Mouse (Mus musculus) testis, postnatal 10 days (tissue): ENCODE results near the gene Gm17657.
"Not testable (repeated sequence)": the region's sequence is repeated elsewhere in the genome, so short reads cannot be mapped to it uniquely, and the experiment has no call there.

ENCODE experiments used
- DNase-seq: peaks from one replicate; pipeline ENCODE4 v3.0.0; 2021; ENCODE audit warnings: low spot score

The Gm17657 gene

GRCm38 (mm10) chr17:29502005-29502668, 47.3 kb downstream of the Gm17657 start:
- DNase-seq = no peak

GRCm38 (mm10) chr17:29500802-29501469, 48.5 kb downstream of the Gm17657 start:
- no peak for DNase-seq

- no peak for DNase-seq
These were observed 49.1 kb downstream of the Gm17657 start for GRCm38 (mm10) chr17:29500243-29500740.

GRCm38 (mm10) chr17:29499511-29499910, 49.9 kb downstream of the Gm17657 start:
- DNase-seq = no peak

DNA sequence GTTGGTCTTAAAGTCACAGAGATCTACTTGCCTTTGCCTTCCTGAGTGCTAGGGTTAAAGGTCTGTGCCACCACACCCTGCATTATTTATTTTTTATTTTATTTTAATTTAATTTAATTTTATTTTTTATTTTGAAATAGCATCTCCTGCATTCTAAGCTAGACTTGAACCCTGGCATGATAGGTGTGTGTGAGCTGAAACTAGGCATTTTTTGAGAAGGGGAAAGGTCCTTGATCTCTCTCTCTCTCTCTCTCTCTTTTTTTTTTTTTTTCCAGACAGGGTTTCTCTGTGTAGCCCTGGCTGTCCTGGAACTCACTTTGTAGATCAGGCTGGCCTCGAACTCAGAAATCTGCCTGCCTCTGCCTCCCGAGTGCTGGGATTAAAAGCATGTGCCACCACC, 50.5 kb downstream of the Gm17657 start:
- not testable (repeated sequence) for DNase-seq

GRCm38 (mm10) chr17:29498028-29498427, 51.4 kb downstream of the Gm17657 start:
- DNase-seq = no peak

- DNase-seq = not testable (repeated sequence)
These were observed 52.0 kb downstream of the Gm17657 start for GRCm38 (mm10) chr17:29497481-29497880.

GRCm38 (mm10) chr17:29497071-29497354, 52.4 kb downstream of the Gm17657 start:
- no peak for DNase-seq

GRCm38 (mm10) chr17:29496211-29497070, 53.0 kb downstream of the Gm17657 start:
- no peak for DNase-seq

GRCm38 (mm10) chr17:29494732-29495076, 54.7 kb downstream of the Gm17657 start:
- DNase-seq = peak; percentile 56

DNA sequence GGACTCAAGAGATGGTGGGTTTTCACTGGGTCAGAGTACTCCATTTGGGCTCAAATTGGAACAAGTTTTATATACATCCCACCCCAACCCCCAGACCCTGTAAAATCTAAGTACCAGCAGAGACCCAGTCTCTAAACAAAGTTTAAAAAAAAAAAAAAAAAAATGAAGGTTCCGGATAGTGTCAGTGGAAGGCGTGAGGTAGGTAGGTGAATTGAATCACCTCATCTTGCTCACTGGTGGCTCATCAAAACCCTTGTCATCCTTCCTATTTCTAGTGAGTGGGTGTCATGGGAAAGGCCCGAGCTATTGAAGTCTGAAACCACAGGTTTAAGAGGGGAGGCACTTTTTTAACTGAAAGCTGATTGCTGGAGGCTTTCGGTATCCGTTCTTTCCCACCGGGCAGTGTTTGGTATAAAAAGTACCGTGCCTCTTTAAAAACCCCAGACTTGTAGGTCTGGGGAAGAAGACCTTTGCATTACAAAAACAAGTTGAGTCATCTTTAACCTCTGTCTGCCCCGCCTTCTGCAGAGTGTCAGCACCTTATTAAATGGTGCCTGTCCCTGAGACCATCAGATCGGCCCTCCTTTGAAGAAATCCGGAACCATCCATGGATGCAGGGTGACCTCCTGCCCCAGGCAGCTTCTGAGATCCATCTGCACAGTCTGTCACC, 55.2 kb downstream of the Gm17657 start:
- no peak for DNase-seq

DNA sequence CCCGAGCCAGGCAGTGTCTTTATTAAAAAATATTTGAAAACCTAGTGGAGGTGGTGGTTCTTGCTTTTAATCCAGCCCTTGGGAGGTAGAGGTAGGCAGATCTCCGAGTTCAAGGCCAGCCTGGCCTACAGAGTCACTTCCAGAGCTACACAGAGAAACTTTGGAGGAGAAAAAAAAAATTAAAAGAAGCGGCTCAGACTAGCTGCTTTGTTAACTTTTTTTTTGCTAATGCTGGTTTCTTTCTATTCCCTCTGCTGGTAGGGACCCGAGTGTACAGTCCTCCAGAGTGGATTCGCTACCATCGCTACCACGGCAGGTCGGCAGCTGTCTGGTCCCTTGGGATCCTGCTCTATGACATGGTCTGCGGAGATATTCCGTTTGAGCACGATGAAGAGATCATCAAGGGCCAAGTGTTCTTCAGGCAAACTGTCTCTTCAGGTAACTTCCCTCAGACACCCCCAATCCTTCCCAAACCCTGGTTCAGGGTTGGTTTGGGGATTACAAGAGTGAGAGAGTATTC, 55.9 kb downstream of the Gm17657 start:
- DNase-seq = no peak

DNA sequence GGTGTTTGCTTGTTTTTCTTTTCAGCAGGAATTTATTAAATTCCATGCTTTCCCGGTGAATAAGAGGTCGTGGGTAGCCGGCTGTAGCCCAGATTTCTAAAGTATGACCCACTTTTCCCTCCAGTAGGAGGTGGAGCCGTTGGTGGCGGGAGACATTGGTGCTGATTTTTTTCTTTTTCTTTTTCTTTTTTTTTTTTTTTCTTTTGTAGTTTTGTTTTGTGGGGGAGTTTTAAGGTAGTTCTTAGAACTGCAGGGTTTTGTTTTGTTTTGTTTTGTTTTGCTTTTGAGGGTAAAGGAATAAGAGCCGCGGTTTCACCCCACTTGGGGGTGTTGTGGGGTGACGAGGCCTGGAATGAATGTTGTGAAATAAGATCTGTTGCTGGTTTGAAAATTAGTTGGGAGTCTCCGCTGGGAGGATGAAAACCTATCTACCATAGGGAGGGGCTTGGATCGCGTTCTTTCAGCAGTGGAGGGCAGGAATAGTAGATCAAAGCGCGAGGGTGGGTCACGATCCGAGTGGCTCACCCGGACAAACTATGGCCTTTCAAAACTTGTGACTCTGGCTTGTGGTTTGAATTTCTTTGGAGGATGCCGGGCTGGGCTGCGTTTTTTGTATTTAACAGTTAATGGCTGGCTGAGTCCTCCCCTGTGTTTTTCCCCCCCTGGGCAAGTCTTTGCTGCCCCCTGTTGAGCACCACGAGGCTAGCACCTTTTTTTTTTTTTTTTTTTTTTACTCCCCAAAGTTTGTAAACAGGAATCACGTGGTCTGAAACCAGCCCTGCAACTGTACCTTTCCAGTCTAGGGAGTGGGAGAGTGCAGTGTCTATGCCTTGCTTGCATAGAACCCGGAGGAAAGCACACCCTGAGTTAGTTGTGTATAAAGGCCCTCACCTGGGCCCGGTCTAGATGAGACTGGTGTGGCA, 56.9 kb downstream of the Gm17657 start:
- DNase-seq = peak; percentile 75

DNA sequence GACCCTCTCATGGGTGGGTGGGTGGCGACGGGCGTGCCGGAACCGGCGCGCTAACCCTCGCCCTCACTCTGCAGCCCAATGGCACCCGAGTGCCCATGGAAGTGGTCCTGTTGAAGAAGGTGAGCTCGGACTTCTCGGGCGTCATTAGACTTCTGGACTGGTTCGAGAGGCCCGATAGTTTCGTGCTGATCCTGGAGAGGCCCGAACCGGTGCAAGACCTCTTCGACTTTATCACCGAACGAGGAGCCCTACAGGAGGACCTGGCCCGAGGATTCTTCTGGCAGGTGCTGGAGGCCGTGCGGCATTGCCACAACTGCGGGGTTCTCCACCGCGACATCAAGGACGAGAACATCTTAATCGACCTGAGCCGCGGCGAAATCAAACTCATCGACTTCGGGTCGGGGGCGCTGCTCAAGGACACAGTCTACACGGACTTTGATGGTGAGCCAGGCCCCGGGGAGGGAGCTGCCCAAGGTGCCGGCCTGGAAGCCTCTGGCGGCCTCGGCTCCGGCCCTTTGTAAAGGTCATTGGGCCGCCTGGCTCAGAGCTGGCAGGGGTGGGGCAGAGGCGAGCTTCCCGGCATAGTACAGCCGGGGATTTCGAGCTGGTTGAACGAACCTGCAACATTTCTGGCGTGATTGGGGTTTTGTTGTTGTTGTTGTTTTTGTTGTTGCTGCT, 57.7 kb downstream of the Gm17657 start:
- DNase-seq = peak; percentile 76

DNA sequence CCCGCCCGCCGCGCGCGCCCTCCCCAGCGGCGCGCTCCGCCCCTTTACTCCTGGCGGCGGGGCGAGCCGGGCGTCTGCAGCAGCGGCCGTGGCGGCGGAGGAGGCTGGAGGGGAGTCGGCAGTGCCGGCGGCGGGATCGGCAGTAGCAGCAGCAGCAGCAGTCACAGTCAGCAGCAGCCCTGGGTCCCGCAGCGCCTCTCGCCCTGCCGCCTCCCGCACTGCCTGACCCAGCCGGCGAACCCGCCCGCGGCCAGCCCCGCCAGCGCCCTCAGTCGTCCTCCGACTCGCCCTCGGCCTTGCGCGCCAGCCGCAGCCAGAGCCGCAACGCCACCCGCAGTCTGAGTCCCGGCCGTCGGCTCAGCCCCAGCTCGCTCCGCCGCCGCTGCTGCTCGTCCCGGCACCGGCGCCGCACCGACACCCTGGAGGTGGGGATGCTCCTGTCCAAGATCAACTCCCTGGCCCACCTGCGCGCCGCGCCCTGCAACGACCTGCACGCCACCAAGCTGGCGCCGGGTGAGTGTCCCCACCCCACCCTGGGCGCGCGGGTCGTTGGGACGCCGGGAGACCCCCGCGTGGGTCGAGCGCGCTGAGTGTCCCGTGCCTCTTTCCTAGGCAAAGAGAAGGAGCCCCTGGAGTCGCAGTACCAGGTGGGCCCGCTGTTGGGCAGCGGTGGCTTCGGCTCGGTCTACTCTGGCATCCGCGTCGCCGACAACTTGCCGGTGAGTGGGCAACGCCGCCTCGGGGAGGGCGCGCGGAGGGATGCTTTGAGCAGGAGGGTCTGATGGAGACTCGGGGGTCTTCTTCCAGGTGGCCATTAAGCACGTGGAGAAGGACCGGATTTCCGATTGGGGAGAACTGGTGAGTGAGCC, 58.5 kb downstream of the Gm17657 start, which contains the start of gene Pim1:
Gene Pim1 (plus strand): TSS at position 41 of the 869 bp plus-strand sequence.
- DNase-seq = no peak

DNA sequence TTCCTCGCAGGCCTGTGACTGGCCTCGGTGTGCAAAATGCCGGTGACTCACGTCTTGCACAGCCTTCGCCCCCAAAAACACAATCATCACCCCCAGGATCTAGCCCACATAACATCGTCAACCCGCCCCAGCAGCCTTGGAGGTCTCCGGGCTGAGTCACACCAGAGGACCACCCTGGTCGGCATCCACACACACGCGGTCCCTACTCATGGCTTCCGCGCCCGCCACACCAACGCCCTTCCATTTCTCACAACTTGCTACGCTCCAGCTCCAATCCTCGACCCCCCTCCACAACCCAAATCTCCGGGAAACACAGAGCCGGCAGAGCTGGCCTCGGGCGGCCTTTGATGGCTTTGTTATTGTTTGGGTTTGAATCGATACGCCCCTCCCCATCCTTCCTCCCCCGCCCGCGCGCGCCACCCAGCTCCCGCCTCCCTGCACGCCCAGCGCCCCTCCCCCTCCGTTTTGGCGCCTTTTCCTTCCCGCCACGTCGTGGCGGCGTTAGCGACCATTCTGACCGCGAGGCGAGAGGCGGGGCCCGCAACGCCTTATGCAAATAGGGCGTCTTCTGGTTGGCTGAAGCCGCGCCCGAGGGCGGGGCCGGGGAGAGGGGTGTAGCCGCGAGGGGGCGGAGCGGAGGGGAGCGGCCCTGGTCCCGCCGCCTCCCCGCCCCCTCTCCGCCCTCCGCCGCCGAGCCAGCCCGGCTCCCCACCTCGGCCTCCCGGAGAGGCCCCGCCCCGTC, 59.3 kb downstream of the Gm17657 start:
- DNase-seq = peak; percentile 100

DNA sequence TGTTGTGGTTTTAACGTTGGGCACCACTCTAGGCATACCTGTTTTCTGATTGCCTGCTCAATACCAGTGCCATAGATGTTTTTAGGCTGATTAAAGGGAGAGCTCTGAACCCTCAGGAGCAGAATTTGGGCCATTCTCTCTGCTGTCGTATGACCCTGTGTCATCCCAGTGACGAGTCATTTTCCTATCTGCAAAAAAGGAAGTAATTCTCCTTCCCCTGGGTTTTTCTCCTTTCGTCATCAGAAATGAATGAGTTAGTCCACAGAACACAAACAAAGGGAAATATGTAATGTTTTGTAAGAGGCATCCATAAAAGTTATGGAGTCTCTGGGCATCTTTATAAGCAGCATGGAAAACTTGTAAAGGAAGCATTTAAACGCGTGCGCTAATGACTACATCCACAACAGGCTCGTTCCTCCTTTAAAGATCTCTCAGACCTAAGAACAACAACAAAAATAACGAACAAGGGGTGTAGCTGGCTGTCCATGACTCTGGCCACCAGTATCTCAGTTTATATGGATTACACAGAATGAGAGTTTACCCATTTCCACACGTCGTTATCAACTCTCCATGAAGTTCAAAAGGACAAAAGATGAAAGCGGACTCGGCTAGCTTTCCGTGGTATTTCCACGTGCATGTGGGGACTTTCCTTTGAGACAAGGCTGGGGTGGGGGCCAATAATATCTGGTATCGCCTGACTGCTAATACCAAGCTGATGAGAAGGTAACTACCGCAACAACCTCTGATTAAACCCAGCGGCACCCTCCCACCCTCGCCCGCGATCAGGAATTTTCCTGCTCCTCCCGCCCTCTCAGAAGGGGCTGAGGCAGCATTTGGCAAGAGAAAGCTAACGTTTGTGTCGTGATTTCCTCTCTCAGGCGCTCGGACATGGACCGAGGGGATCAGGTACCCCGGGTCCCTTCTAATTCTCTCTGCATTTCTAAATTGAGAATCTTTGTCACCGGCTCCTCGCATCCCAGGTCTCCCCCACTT, 60.2 kb downstream of the Gm17657 start:
- DNase-seq = peak; percentile 59
